Mouse (Mus musculus): ENCODE results near the gene Znrf1. TPM values are rescaled to one million over a fixed set of nuclear protein-coding genes. Genes with fewer than 3 reads are reported as not detected.
"Not testable (repeated sequence)": the region's sequence is repeated elsewhere in the genome, so short reads cannot be mapped to it uniquely, and the experiment has no call there.

Gene Znrf1
- polyA plus RNA-seq, 1 experiment from 2014 or later, result 25.3 TPM

DNA sequence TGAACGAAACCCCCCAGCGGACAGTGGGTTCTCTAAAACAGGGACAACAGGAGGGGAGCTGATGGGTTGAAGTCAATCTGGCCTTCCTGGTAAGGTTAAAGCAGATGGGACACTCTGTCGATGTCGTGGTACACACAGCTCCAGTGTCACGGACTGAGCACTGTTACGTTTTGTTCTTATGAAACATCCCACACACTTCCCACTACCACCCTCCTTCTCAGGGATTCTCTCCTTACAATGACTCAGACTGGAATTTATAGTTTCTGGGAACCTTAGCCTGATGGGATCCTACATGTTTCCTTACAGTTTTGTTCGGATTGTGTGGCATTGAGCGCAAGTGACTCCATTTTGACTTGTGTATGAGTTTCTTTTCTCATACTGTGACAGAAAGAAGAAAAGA is 95.7 kb downstream of the Znrf1 start:
- DNase-seq (ENCODE audit: extremely low spot score, low spot score), result no peak
- H3K36me3 ChIP-seq (replicated peaks), result peaks cover 17% of the 10 kb centered on the region
- peaks cover 9% of the 10 kb centered on the region for H3K4me1 ChIP-seq
- no peaks in the 10 kb centered on the region for H3K27me3 ChIP-seq (ENCODE audit: poor library complexity, severe bottlenecking)
- no peak overlapping the region for H3K4me3 ChIP-seq
- WGBS, result 94% methylated on average over 8 of the region's 8 CpGs
- H3K27ac ChIP-seq, result no peak overlapping the region
- H3K9me3 ChIP-seq, result no peaks in the 10 kb centered on the region

DNA sequence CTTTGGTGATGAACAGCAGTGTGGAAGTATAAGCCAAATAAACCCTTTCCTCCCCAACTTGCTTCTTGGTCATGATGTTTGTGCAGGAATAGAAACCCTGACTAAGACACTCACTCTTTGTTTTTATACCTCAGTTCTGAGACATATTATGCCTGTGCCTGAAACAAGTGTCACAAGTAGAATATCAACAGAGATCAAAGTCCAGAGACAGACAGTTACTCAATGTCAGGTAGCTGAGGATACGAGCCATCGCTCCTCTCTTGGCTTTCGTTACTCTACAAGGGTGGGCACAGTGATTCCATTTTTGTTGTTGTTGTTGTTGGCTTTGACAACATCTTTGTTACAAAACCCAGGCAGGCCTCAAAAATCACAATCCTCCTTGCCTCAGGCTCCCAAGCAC is 97.1 kb downstream of the Znrf1 start:
- Histone ChIP-seq H3K36me3 (replicated peaks) (peaks cover 9% of the 10 kb centered on the region; the same call in 1 of the 2 replicates), H3K4me1 (peaks cover 9% of the 10 kb centered on the region), H3K27me3 (ENCODE audit: poor library complexity, severe bottlenecking) (no peaks in the 10 kb centered on the region), H3K9me3 (no peaks in the 10 kb centered on the region), H3K4me3 (no peak overlapping the region), H3K27ac (no peak overlapping the region)
- WGBS, result 96% methylated on average over 3 of the region's 3 CpGs
- no peak for DNase-seq (ENCODE audit: extremely low spot score, low spot score)

DNA sequence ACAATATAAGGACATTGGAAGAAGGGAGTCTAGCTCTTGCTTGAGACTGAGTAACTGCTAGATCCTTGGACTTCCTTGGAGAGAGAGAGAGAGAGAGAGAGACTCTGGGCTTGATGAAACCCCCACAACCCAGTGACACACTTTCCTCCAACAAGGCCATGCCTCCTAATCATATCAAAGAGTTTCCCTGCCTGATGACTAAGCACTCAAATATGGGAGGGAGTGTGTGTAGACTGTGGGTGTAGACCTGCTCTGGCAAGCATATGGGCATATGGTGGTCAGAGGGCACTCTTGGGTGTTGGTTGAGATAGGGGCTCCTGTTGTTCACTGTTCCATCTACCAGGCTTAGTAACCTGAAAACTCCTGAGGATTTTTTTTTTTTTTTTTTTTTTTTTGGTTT is 102.2 kb downstream of the Znrf1 start:
- H3K4me3 ChIP-seq, result no peak overlapping the region
- no peak overlapping the region for H3K27ac ChIP-seq
- H3K27me3 ChIP-seq (ENCODE audit: poor library complexity, severe bottlenecking), result no peaks in the 10 kb centered on the region
- DNase-seq (ENCODE audit: extremely low spot score, low spot score), result no peak
- peaks cover 9% of the 10 kb centered on the region for H3K4me1 ChIP-seq
- no peaks in the 10 kb centered on the region for H3K9me3 ChIP-seq
- H3K36me3 ChIP-seq (replicated peaks), result no peaks in the 10 kb centered on the region

DNA sequence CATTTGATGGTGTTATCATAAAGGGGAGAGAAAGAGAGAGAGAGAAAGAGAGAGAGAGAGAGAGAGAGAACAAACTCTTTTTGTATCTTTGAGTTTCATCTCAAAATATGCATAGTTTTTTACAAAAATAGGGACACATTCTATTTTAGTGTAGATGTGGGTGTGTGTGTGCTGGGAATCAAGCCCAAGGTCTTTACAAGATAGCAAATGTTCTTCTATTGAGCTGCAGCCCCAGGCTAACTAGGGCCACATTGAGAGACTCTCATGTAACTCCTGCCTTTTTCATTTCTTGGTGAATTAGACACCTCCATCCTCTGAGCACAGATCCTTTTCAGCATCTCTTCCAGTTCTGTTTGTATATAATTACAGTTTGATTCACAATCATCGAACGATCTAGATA is 105.2 kb downstream of the Znrf1 start:
- 98% methylated on average over 2 of the region's 2 CpGs for WGBS
- DNase-seq (ENCODE audit: extremely low spot score, low spot score), result no peak
- H3K4me1 ChIP-seq, result peaks cover 15% of the 10 kb centered on the region

DNA sequence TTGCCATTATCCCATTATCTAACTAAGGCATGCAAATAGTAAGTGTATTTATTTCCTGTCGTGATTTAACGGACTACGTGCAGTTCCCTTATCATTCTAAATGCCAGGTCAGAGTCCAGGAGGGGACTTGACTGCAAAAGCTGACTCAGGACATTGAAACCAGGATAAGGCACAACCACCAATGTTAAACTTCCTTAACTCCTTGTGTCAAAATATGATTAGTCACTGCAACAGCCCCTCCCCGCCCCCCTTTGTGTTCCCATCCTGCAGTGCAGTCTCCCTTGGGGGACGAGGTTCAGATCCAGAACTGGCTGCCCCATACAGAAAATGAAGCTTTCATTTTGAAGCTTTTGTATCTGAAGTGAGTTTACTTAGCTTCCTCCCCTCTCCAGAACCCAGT is 106.6 kb downstream of the Znrf1 start:
- H3K27ac ChIP-seq, result peak overlapping the region; percentile 99
- H3K4me3 ChIP-seq, result peak overlapping the region; percentile 85
- H3K4me1 ChIP-seq, result peaks cover 15% of the 10 kb centered on the region
- no peak for DNase-seq (ENCODE audit: extremely low spot score, low spot score)
- peaks cover 20% of the 10 kb centered on the region for H3K36me3 ChIP-seq (replicated peaks)
- no peaks in the 10 kb centered on the region for H3K9me3 ChIP-seq
- H3K27me3 ChIP-seq (ENCODE audit: poor library complexity, severe bottlenecking), result no peaks in the 10 kb centered on the region
- WGBS, result 75% methylated on average over 5 of the region's 5 CpGs

More for the DNA sequence above, 105.2 kb downstream of the Znrf1 start:
- H3K9me3 ChIP-seq, result no peaks in the 10 kb centered on the region
- peaks cover 7% of the 10 kb centered on the region for H3K36me3 ChIP-seq (replicated peaks)
- no peaks in the 10 kb centered on the region for H3K27me3 ChIP-seq (ENCODE audit: poor library complexity, severe bottlenecking)
- no peak overlapping the region for H3K4me3 ChIP-seq
- no peak overlapping the region for H3K27ac ChIP-seq

DNA sequence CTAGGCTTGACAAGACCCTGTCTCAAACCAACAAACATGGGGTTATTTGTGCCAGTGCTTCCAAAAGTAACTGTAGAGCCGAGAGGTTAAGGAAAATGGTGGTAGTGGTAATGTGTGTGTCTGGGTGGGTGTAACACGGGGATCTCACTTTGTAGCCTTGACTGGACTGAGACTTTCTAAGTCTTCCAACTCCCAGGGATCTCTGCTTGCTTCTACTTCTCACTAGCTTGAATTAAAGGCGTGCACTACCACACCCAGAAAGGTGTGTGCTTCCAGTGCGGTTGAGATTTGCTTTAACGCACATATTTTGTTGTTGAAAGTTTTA is 107.0 kb downstream of the Znrf1 start:
- Histone ChIP-seq H3K27ac (peak overlapping the region; percentile 99), H3K27me3 (ENCODE audit: poor library complexity, severe bottlenecking) (no peaks in the 10 kb centered on the region), H3K4me1 (peaks cover 15% of the 10 kb centered on the region), H3K9me3 (no peaks in the 10 kb centered on the region), H3K4me3 (peak overlapping the region; percentile 85), H3K36me3 (replicated peaks) (peaks cover 20% of the 10 kb centered on the region)
- WGBS, result 16% methylated on average over 5 of the region's 5 CpGs
- DNase-seq (ENCODE audit: extremely low spot score, low spot score), result no peak

DNA sequence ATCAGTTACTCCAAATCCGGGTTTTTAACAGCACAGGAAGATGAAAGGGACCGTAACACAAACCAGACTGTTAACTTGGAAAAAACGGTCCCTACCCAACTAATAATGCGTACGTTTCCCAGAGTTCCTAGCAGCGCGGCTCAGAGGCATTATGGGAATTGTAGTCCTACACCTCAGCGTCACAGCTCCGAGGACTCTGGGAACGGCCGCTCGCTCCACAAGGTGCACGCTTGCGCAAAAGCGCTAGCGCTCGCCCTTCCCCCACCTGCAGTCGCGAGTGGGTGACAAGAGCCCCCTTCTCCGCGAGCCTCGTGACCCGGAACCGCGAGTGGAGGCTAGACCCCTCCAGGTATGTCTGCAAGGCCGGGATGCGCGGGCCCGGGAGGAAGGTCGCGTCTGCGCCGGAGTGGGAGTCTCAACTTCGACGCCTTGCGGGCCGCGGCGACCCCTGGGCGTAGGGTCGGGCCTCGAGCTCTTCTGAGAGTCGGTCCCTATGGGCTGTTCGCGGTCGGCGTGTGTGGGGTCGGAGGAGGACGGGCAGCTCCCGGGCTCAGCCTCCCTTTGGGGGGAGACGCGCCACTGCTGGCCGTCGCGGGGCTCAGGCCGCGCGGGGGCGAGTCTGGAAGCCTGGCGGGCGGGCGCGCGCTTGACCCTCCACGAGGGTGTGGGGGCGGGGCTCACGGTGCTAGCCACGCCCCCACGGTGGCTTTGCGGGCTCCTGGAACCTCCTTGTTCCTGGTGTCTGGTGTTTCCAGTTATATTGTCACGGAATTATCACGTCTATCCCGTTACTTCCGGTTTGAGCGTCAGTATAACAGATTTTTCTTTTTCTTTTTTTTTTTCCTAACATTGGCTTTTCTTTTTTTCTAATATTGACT is 107.6 kb downstream of the Znrf1 start, which contains the start of gene Zfp1:
Gene Zfp1, plus strand, starts transcription at position 138 of the 878 bp plus-strand sequence.
- under 1% methylated on average over 75 of the region's 75 CpGs for WGBS

DNA sequence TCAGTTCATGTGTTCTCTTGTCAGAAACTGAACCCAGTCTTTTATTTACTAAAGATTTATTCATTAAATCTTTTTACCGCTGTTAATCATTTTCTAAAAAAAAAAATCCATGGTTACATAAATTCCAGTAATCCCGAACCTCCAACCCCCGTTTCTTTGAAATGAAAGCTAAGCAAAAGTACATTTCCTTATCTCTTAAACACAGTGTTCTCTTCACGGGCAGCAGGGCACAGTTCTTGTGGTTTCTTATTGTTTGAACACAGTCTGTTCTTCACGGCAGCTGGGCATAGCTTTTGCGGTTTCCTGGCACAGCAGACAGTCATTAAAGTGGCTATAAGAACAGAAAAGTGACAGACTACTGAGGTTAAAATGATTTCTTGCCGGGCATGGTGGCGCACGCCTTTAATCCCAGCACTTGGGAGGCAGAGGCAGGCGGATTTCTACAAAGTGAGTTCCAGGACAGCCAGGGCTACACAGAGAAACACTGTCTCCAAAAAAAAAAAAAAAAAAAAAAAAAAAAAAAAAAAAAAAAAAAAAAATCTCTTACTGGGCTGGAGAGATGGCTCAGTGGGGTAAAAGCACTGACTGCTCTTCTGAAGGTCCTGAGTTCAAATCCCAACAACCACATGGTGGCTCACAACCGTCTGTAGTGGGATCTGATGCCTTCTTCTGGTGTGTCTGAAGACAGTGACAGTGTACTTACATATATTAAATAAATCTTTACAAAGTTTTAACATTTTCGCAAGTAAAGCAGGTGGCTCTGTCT is 108.6 kb downstream of the Znrf1 start:
- peak overlapping the region; percentile 99 for H3K27ac ChIP-seq
- peaks cover 20% of the 10 kb centered on the region for H3K36me3 ChIP-seq (replicated peaks)
- not testable (repeated sequence) for H3K27me3 ChIP-seq (ENCODE audit: poor library complexity, severe bottlenecking); DNase-seq (ENCODE audit: extremely low spot score, low spot score); H3K9me3 ChIP-seq
- H3K4me3 ChIP-seq, result peak overlapping the region; percentile 85
- peaks cover 24% of the 10 kb centered on the region for H3K4me1 ChIP-seq
- WGBS, result 82% methylated on average over 12 of the region's 12 CpGs

More for the DNA sequence above, 107.6 kb downstream of the Znrf1 start, which contains the start of gene Zfp1:
- Histone ChIP-seq H3K27ac (peak within 1 kb of the TSS; percentile 99), H3K4me3 (peak within 1 kb of the TSS; percentile 85), H3K27me3 (ENCODE audit: poor library complexity, severe bottlenecking) (no peaks in the 10 kb centered on the region), H3K4me1 (peaks cover 19% of the 10 kb centered on the region), H3K9me3 (no peaks in the 10 kb centered on the region), H3K36me3 (replicated peaks) (peaks cover 20% of the 10 kb centered on the region)
- DNase-seq (ENCODE audit: extremely low spot score, low spot score), result peak; percentile 90

DNA sequence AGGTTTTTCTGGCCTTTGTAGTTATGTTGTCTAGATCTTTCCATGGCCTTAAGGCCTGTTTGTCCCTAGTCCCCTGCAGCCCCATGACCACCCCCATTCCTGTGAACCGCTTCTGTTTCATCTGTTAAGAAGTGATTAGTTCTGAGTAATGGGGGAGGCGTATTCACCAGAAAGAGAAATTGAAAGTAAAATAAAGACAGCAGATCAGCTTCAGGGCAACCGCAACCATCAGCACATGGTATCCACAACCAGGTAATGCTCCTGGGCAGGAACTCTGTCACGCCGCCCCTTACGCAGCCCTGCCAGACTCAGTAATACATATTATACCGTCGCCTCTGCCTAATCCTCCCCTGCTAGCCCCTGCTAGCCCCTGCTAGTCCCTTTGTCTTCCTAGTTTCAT is 109.8 kb downstream of the Znrf1 start:
- Histone ChIP-seq H3K9me3 (no peaks in the 10 kb centered on the region), H3K27ac (no peak overlapping the region), H3K36me3 (replicated peaks) (peaks cover 24% of the 10 kb centered on the region), H3K27me3 (ENCODE audit: poor library complexity, severe bottlenecking) (no peaks in the 10 kb centered on the region), H3K4me3 (no peak overlapping the region), H3K4me1 (peaks cover 24% of the 10 kb centered on the region)
- no peak for DNase-seq (ENCODE audit: extremely low spot score, low spot score)
- 97% methylated on average over 8 of the region's 8 CpGs for WGBS

DNA sequence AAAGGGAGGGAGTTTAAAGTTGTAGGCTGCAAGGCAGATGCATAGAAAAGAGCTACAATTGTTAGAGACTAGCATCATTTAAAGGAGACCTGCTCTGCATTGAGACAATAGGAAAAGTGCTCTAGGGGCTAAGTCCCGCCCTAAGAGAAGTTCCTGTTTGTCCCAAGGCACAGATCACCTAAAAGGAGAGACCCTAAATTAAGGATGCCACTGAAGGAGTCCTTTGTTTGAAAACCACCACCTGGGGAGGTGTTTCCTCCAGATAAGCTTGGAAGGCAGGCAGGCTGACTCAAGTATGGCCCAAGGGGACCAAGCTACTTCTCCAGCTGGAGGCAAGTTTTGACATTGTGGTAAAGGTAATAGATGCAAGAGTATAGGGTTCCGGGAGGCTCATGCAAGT is 112.9 kb downstream of the Znrf1 start:
- H3K36me3 ChIP-seq (replicated peaks), result peaks cover 30% of the 10 kb centered on the region
- H3K4me1 ChIP-seq, result peaks cover 15% of the 10 kb centered on the region
- no peak for DNase-seq (ENCODE audit: extremely low spot score, low spot score)
- H3K27me3 ChIP-seq (ENCODE audit: poor library complexity, severe bottlenecking), result no peaks in the 10 kb centered on the region
- WGBS, result 48% methylated on average over 2 of the region's 2 CpGs
- no peaks in the 10 kb centered on the region for H3K9me3 ChIP-seq
- H3K4me3 ChIP-seq, result no peak overlapping the region
- H3K27ac ChIP-seq, result no peak overlapping the region

DNA sequence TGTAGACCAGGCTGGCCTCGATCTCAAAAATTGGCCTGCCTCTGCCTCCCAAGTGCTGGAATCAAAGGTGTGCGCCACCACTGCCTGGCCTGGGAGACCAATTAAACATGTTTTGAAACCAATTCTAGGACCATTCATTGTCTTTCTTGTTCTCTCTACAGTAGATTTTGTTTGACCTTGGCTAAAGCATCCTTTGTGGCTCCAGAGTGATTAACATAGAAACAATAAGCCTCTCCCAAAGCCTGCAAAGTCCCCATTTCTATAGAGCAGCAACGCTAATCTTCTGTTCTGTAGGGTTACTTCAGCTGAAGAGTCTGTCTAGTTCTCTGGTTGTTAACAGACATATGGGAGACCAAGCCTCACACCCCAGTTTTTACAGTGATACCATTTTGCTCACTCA is 114.8 kb downstream of the Znrf1 start:
- Histone ChIP-seq H3K9me3 (no peaks in the 10 kb centered on the region; the same call in 1 of the 2 replicates), H3K36me3 (replicated peaks) (peaks cover 33% of the 10 kb centered on the region), H3K4me3 (no peak overlapping the region), H3K27ac (no peak overlapping the region), H3K4me1 (peaks cover 9% of the 10 kb centered on the region), H3K27me3 (ENCODE audit: poor library complexity, severe bottlenecking) (no peaks in the 10 kb centered on the region)
- no peak for DNase-seq (ENCODE audit: extremely low spot score, low spot score)
- 83% methylated on average over 3 of the region's 3 CpGs for WGBS

DNA sequence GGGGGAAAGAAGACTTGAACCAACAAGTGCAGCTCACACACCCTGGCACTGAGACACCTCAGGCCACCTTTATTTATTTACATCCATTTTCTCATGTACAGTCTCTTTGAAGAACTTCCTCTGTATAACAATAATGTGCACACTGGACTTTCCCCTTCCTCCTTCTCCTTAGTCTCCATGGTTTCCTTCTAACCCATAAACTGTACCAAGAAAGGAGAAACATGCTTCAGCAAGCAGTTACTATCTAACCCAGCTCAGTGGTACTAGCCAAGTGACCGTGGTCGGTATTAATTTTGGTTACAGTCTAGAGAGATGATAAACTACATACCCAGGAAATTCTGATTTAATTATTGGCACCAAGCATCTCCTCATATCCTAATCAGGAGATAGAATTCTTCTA is 117.6 kb downstream of the Znrf1 start:
- WGBS, result 100% methylated on average over 2 of the region's 2 CpGs
- DNase-seq (ENCODE audit: extremely low spot score, low spot score), result no peak
- no peaks in the 10 kb centered on the region for H3K27me3 ChIP-seq (ENCODE audit: poor library complexity, severe bottlenecking)
- H3K4me3 ChIP-seq, result no peak overlapping the region
- no peaks in the 10 kb centered on the region; the same call in 1 of the 2 replicates for H3K9me3 ChIP-seq
- H3K27ac ChIP-seq, result no peak overlapping the region
- peaks cover 17% of the 10 kb centered on the region for H3K36me3 ChIP-seq (replicated peaks)
- peaks cover 20% of the 10 kb centered on the region for H3K4me1 ChIP-seq

DNA sequence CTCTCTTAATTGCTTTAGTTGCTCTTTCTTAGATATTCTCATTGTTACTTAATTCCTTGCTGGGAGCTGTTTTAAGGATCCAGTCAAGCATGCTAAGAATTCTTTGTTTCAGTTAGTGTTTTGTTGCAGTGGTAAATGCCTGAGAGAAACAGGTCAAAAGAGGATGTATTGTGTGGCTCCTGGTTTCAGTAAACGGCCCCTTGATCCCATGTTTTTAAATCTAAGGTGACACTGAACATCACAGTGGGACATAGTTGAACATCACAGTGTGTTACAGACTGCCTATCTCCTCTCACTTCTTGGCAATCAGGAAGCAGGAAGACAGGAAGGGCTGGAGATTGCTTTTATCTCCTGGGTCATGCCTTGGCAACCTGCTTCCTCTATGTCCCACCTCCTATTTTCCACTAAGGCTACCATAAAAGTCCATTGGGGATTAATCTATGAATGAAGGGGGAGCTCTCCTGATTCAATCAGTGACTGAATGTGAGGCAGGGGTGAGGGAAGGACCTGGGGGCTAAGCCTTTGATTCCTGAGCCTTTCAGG is 121.5 kb downstream of the Znrf1 start:
- DNase-seq (ENCODE audit: extremely low spot score, low spot score), result no peak
- Histone ChIP-seq H3K9me3 (no peaks in the 10 kb centered on the region; the same call in 1 of the 2 replicates), H3K27me3 (ENCODE audit: poor library complexity, severe bottlenecking) (no peaks in the 10 kb centered on the region), H3K27ac (no peak overlapping the region), H3K4me3 (no peak overlapping the region), H3K36me3 (replicated peaks) (peaks cover 38% of the 10 kb centered on the region), H3K4me1 (peaks cover 15% of the 10 kb centered on the region)
- WGBS, result 26% methylated on average over 1 of the region's 1 CpGs

Measured in forebrain, embryonic 10.5 days (tissue).